Mouse (Mus musculus) myocyte (in vitro differentiated cells): Measurements from ENCODE around the gene Tpcn2.

Experiments used
- POLR2A ChIP-seq: IDR thresholded peaks from one replicate; pipeline ENCODE4 v1.6.1; 2011; ENCODE audit warnings: low read depth, mild to moderate bottlenecking, control low read depth, moderate library complexity; ENCODE audit not compliant: insufficient read length
- POLR2AphosphoS2 ChIP-seq: IDR thresholded peaks from one replicate; pipeline ENCODE4 v1.6.1; 2011; ENCODE audit warnings: low read depth, control low read depth; ENCODE audit not compliant: insufficient read length
- TCF12 ChIP-seq: IDR thresholded peaks from one replicate; pipeline ENCODE4 v1.6.1; 2011; ENCODE audit warnings: mild to moderate bottlenecking, control low read depth; ENCODE audit not compliant: poor library complexity, insufficient read depth, severe bottlenecking
- USF1 ChIP-seq: IDR thresholded peaks from one replicate; pipeline ENCODE4 v1.6.1; 2011; ENCODE audit warnings: low read depth, mild to moderate bottlenecking, control low read depth, moderate library complexity

DNA sequence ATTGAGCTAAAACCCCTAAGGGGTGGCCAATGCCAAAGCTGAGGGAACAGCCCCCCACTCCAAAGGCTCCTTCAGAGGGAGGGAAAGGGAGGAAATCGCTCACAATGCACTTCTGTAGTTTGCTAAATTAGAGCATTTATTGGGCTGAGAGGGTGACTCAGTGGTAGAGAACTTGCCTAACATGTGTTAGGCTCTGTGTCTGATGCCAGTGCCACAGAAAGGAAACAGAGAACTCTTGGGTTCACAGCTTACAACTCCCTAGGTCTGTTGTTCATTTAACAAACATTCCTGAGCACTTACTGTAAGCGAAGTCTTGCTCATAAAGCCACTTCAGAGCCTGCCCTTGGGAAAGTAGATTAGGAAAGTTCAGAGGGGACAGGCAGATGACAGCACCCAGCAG, 46.2 kb upstream of the Tpcn2 start:
- TF ChIP-seq USF1 (no peak), POLR2A (no peak), TCF12 (no peak), POLR2AphosphoS2 (no peak)
